ENCODE assay signal across 22 mouse cellular contexts in the genomic region with DNA sequence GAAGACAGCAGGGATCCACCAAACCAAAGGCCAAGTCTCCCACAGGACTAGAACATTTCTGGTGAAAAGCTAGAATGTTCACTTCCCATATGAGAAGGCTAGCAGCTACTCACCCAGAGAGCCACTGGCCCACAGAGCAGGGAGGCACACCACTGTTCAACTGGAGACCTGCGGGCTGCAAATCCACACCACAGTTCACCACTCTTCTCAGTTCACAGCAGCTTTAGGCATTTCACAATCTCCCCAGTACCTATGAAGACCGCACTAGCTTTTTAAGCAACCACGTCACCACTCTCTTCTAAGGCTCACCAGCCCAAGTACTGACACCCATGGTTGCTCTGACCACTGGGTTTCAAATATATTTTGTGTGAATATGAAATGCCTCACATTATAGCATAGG. TPM values are rescaled to one million over a fixed set of nuclear protein-coding genes. Genes with fewer than 3 reads are reported as not detected.
DNase-seq lines count a peak whose midpoint lies in the region; ATAC-seq and TF ChIP-seq lines count a peak whose summit lies in the region.
"Had no signal": no experiment of that assay in that cellular context is flagged by ENCODE, and none has a peak within 500 bp of the region (broad histone marks: within the 10 kb centered on the region; RNA-seq: fewer than 3 reads in every experiment).

No protein-coding gene starts in this region.

- H3K27me3 ChIP-seq in spleen, adult 2 months (ENCODE audit: control insufficient read depth, insufficient read depth, low read length): no peaks in the 10 kb centered on the region
- H3K27me3 ChIP-seq: forebrain, embryonic 13.5 days; hindbrain, embryonic 12.5 days; hindbrain, embryonic 15.5 days had no signal

- H3K4me3 ChIP-seq in spleen, adult 2 months (ENCODE audit: extremely low read depth, insufficient read depth, insufficient read length): no peak overlapping the region
- H3K4me3 ChIP-seq: forebrain, embryonic 10.5 days; forebrain, embryonic 13.5 days; gastrocnemius, adult 2 months; heart, embryonic 13.5 days; hindbrain, embryonic 12.5 days; hindbrain, embryonic 15.5 days had no signal

- no peak for TF ChIP-seq CTCF in spleen, adult 2 months (IDR thresholded peaks at IDR 0.05; ENCODE audit: extremely low read depth, insufficient read depth, insufficient read length, insufficient replicate concordance)

- no peak for TF ChIP-seq POLR2A in spleen, adult 2 months (IDR thresholded peaks at IDR 0.05; ENCODE audit: low read depth, low read length)

- WGBS in spleen, adult 2 months: 64% methylated on average over 3 of the region's 3 CpGs

- DNase-seq in spleen, adult 2 months (ENCODE audit: low read depth in 1 of 2, low spot score in 2 of 2): no peak
- no peak for DNase-seq in spleen, adult 18-20 months
- DNase-seq in thymus, postnatal 4 days: peak; percentile 29
- no peak for DNase-seq in thymus, postnatal 25 days
- no peak for DNase-seq in right cerebral cortex, adult 18-20 months
- DNase-seq in adrenal gland, postnatal 4 days (ENCODE audit: low spot score in 2 of 2): no peak
- DNase-seq: adrenal gland, adult 2 months; adrenal gland, postnatal 14 days; cerebellum, adult 11-12 months; cerebellum, adult 8-10 months; cerebellum, postnatal 10 days; cerebellum, postnatal 36 days; gastrocnemius, adult 2 months; gastrocnemius, postnatal 14 days; heart, adult 18-20 months had no signal

- H3K36me3 ChIP-seq in spleen, adult 2 months (ENCODE audit: control insufficient read depth, insufficient read depth, low read length): no peaks in the 10 kb centered on the region
- H3K36me3 ChIP-seq: forebrain, embryonic 10.5 days; heart, embryonic 13.5 days; hindbrain, embryonic 12.5 days had no signal

- peak overlapping the region; percentile 73 for H3K27ac ChIP-seq in spleen, adult 2 months (ENCODE audit: insufficient read depth, low read length)
- H3K27ac ChIP-seq: forebrain, embryonic 10.5 days; forebrain, embryonic 13.5 days; gastrocnemius, adult 2 months; heart, embryonic 13.5 days; hindbrain, embryonic 12.5 days; hindbrain, embryonic 15.5 days had no signal

- no peaks in the 10 kb centered on the region; the same call in 1 of the 2 replicates for H3K4me1 ChIP-seq in spleen, adult 2 months (ENCODE audit: control insufficient read depth, insufficient read depth, insufficient read length)
- H3K4me1 ChIP-seq: forebrain, embryonic 10.5 days; forebrain, embryonic 13.5 days; heart, embryonic 13.5 days; hindbrain, embryonic 12.5 days had no signal

- ATAC-seq in megakaryocyte progenitor cell, adult 5-6 weeks (replicated peaks; ENCODE audit: poor library complexity): peak; percentile 56
- ATAC-seq: forebrain, embryonic 13.5 days; forebrain, embryonic 16.5 days had no signal

RNA-seq across cellular contexts. Expression of gene Bicdl1, which starts 13.7 kb away (rescaled TPM):
- 18.0 and 23.9 TPM in 2 replicates for polyA plus RNA-seq in spleen, adult 2 months (2012; rRNA removed)
- total RNA-seq in megakaryocyte progenitor cell, adult 5-6 weeks (2015): 0.39 and 1.7 TPM in 2 replicates
- total RNA-seq in megakaryocyte progenitor cell, adult 5-6 weeks (2017): 0.84 TPM in 1 of 2 replicates, not detected in the other
- total RNA-seq in adrenal gland, postnatal 4 days (2021): 10 to 100 TPM; 16.1 to 18.0 TPM

Comparison
In these comparisons a context has a peak if more than half of its experiments do, and no peak if none do; other contexts are left out.
1. RNA of gene Bicdl1, which starts 13.7 kb away (total RNA-seq): 16.1 to 18.0 TPM in adrenal gland, postnatal 4 days; 0.39 to 1.7 TPM in megakaryocyte progenitor cell, adult 5-6 weeks; every median in the first group is over 4 times any median in the second.